Mouse (Mus musculus): ENCODE data around the gene Pde4b. TPM values are rescaled to one million over a fixed set of nuclear protein-coding genes. Genes with fewer than 3 reads are reported as not detected.

Gene Pde4b
- polyA plus RNA-seq, 1 experiment, result 14.3 TPM

DNA sequence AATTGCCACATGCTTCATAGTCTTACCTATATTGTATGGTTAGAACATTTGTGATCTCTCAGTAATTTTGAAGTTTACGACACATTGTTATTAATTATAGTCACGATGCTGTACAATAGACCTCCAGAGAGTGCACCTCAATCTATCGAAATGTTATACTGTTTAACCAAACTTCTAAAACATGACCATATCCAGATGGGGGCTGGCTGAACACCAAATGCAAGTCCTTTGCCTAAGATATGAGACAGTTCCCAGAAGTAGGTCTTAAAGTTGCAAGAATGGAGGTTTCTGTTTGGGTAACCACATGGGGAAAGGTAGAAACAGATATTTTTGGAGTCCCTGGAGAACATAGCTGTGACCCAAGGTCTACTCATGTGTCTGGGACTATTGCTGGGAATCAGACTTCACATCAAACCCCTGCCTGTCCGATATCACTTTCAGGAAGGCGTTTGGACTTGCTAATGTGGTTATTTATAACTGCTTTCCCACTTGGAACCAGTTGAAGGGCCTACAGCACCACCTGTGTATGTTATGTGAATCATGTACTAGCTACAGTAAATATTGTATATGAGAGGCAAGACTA lies 452.3 kb downstream of the Pde4b start:
- no peak for TF ChIP-seq POLR2A (IDR thresholded peaks at IDR 0.05; ENCODE audit: low read depth, low read length)
- TF ChIP-seq CTCF (IDR thresholded peaks at IDR 0.05; ENCODE audit: extremely low read depth, insufficient read depth, insufficient read length, insufficient replicate concordance), result no peak
- no peaks in the 10 kb centered on the region for H3K4me1 ChIP-seq (ENCODE audit: control insufficient read depth, insufficient read depth, insufficient read length)
- WGBS, result 84% methylated on average over 5 of the region's 5 CpGs
- no peaks in the 10 kb centered on the region for H3K36me3 ChIP-seq (ENCODE audit: control insufficient read depth, insufficient read depth, low read length)
- H3K4me3 ChIP-seq (ENCODE audit: extremely low read depth, insufficient read depth, insufficient read length), result no peak overlapping the region
- H3K27ac ChIP-seq (ENCODE audit: insufficient read depth, low read length), result no peak overlapping the region
- DNase-seq (ENCODE audit: low read depth in 1 of 2, low spot score in 2 of 2), result no peak
- H3K27me3 ChIP-seq (ENCODE audit: control insufficient read depth, insufficient read depth, low read length), result no peaks in the 10 kb centered on the region

DNA sequence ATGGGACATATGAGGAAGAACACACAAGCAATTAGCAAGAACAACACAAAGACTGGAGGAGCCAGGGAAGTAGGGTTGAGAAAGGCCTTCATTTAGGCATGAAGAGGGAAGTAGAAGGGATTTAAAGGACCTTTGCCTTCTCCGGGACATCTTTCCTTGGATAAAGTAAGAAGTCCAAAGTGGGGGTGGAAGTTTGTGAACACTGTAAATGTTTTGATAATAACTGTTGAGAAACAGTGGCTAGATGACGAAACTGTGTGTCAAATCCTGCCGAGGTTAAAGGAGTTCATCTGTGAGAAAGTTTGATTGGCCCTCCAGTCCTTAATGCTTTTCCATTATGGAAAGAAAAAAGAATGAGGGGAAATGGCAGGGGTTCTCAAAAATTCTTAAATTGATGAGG lies 455.6 kb downstream of the Pde4b start:
- Histone ChIP-seq H3K36me3 (ENCODE audit: control insufficient read depth, insufficient read depth, low read length) (no peaks in the 10 kb centered on the region), H3K27me3 (ENCODE audit: control insufficient read depth, insufficient read depth, low read length) (no peaks in the 10 kb centered on the region), H3K27ac (ENCODE audit: insufficient read depth, low read length) (no peak overlapping the region), H3K4me3 (ENCODE audit: extremely low read depth, insufficient read depth, insufficient read length) (no peak overlapping the region), H3K4me1 (ENCODE audit: control insufficient read depth, insufficient read depth, insufficient read length) (no peaks in the 10 kb centered on the region)
- 89% methylated on average over 3 of the region's 3 CpGs for WGBS
- TF ChIP-seq POLR2A (IDR thresholded peaks at IDR 0.05; ENCODE audit: low read depth, low read length) (no peak), CTCF (IDR thresholded peaks at IDR 0.05; ENCODE audit: extremely low read depth, insufficient read depth, insufficient read length, insufficient replicate concordance) (no peak)
- no peak for DNase-seq (ENCODE audit: low read depth in 1 of 2, low spot score in 2 of 2)

DNA sequence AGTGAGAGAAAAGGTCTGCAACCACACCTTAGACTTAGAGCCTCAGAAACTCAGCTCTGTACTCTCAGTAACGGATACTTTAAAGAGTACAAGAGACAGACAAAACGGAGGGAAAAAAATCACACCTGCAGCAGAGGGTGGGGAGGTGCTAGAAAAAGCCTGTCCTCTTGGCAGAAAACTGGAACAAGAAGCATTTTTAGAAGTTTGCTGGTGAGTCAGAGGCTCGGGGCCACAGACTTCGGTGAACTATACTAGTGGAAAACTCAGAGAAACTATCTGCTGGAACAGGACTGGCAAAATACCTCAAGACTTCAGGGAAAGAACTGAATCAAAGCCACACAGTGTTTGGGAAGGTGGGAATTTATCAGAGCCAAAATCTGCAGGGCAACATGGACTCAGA lies 457.9 kb downstream of the Pde4b start:
- DNase-seq (ENCODE audit: low read depth in 1 of 2, low spot score in 2 of 2), result no peak
- WGBS, result 80% methylated on average over 4 of the region's 4 CpGs
- H3K4me3 ChIP-seq (ENCODE audit: extremely low read depth, insufficient read depth, insufficient read length), result no peak overlapping the region
- H3K36me3 ChIP-seq (ENCODE audit: control insufficient read depth, insufficient read depth, low read length), result no peaks in the 10 kb centered on the region
- no peak overlapping the region for H3K27ac ChIP-seq (ENCODE audit: insufficient read depth, low read length)
- no peaks in the 10 kb centered on the region for H3K4me1 ChIP-seq (ENCODE audit: control insufficient read depth, insufficient read depth, insufficient read length)
- no peaks in the 10 kb centered on the region for H3K27me3 ChIP-seq (ENCODE audit: control insufficient read depth, insufficient read depth, low read length)
- TF ChIP-seq CTCF (IDR thresholded peaks at IDR 0.05; ENCODE audit: extremely low read depth, insufficient read depth, insufficient read length, insufficient replicate concordance) (no peak), POLR2A (IDR thresholded peaks at IDR 0.05; ENCODE audit: low read depth, low read length) (no peak)

DNA sequence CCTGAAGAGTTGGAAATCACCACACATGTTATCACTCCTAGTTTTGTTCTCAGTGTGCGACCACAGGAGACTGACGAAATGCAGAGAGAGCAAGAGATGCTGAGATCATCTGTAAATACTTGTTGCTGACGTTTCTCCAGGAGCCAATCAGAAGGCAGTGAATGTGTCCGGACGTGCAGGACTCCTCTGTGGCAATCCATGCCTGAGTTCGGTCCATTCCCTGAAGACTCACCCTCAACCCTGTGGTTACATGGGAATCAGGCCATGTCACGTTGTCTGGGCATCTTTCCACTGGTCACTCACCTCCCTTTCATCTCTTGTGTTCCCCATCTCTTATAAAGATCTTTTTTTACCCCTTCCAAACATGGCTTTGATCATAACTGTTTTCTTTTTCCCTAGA lies 468.2 kb downstream of the Pde4b start:
- DNase-seq (ENCODE audit: low read depth in 1 of 2, low spot score in 2 of 2), result no peak
- Histone ChIP-seq H3K4me1 (ENCODE audit: control insufficient read depth, insufficient read depth, insufficient read length) (peaks cover 5% of the 10 kb centered on the region; the same call in 1 of the 2 replicates), H3K4me3 (ENCODE audit: extremely low read depth, insufficient read depth, insufficient read length) (no peak overlapping the region), H3K27ac (ENCODE audit: insufficient read depth, low read length) (no peak overlapping the region), H3K36me3 (ENCODE audit: control insufficient read depth, insufficient read depth, low read length) (no peaks in the 10 kb centered on the region), H3K27me3 (ENCODE audit: control insufficient read depth, insufficient read depth, low read length) (no peaks in the 10 kb centered on the region)
- WGBS, result 85% methylated on average over 7 of the region's 7 CpGs
- TF ChIP-seq POLR2A (IDR thresholded peaks at IDR 0.05; ENCODE audit: low read depth, low read length) (no peak), CTCF (IDR thresholded peaks at IDR 0.05; ENCODE audit: extremely low read depth, insufficient read depth, insufficient read length, insufficient replicate concordance) (no peak)

DNA sequence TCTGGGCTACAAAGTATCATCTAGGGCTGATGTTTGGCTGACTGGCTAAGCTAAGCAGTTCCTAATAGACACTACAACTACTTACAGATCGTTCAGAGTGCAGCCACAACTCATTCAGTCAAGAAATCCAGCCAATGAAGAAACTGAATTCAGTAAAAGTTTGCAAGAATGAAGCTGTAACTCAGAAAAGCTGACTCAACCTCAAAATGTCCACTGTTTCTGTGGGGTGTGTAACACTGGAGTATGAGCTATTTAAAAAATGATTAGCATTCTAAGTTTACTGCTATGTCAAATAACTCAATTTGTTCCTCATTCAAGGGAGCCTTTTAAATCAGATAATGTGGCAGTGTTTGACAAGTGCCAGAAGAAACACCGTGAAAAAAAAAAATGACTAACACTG lies 469.7 kb downstream of the Pde4b start:
- WGBS, result 55% methylated on average over 2 of the region's 2 CpGs
- no peak overlapping the region for H3K4me3 ChIP-seq (ENCODE audit: extremely low read depth, insufficient read depth, insufficient read length)
- no peaks in the 10 kb centered on the region for H3K36me3 ChIP-seq (ENCODE audit: control insufficient read depth, insufficient read depth, low read length)
- no peak for DNase-seq (ENCODE audit: low read depth in 1 of 2, low spot score in 2 of 2)
- no peaks in the 10 kb centered on the region for H3K27me3 ChIP-seq (ENCODE audit: control insufficient read depth, insufficient read depth, low read length)
- peaks cover 5% of the 10 kb centered on the region; the same call in 1 of the 2 replicates for H3K4me1 ChIP-seq (ENCODE audit: control insufficient read depth, insufficient read depth, insufficient read length)
- H3K27ac ChIP-seq (ENCODE audit: insufficient read depth, low read length), result no peak overlapping the region
- TF ChIP-seq CTCF (IDR thresholded peaks at IDR 0.05; ENCODE audit: extremely low read depth, insufficient read depth, insufficient read length, insufficient replicate concordance) (no peak), POLR2A (IDR thresholded peaks at IDR 0.05; ENCODE audit: low read depth, low read length) (no peak)

DNA sequence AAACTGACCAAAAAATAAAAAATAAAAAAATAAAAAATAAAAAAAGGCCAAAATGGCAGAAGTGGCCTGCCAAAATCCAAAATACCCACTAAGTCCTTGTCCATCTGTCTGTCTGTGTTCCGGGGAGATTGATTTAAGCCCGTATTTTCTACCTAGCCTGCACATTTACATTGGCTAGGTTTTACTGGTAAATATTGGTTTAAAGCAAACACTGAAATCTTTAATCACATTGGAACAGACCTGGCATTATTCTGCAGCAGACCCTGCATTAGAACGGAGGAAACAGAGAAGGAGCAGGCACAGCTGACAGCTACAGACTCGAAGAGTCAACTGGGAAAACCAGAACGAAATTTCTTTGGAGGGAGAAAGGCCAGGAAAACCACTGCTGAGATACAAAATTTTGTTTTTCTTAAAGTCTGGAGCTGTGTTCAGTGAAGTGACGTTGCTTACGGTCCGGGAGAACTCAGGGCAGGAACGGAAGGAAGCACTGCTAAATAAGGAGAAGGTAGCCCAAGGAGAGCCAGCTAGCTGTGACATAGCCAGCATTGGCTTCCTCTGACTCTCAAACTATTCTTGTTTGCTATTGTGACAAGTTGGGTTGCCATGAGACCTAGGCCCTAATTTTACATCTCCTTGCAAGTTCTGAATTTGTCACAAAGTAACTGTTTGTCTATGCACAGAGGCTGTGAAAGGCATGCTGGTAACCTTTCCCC lies 470.3 kb downstream of the Pde4b start:
- TF ChIP-seq CTCF (IDR thresholded peaks at IDR 0.05; ENCODE audit: extremely low read depth, insufficient read depth, insufficient read length, insufficient replicate concordance) (no peak), POLR2A (IDR thresholded peaks at IDR 0.05; ENCODE audit: low read depth, low read length) (no peak)
- no peak for DNase-seq (ENCODE audit: low read depth in 1 of 2, low spot score in 2 of 2)

DNA sequence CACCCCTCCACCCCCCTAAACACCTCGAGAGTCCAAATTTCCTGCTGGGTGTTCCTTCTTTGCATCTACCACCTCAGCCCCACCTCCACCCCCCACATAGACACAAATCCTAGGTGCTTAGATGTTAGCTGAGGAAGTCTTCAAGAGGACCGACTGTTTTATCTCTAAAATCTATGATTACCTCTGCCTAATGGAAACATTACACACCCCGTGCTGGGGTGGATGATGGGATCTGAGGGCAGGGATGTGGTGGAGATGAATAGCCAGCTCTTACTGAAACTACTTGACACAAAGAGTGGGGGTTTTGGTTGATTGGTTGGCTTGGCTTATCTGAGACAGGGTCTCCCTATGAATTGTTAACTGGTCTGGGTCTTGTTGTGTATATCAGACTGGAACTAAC lies 471.0 kb downstream of the Pde4b start:
- Histone ChIP-seq H3K36me3 (ENCODE audit: control insufficient read depth, insufficient read depth, low read length) (no peaks in the 10 kb centered on the region), H3K4me3 (ENCODE audit: extremely low read depth, insufficient read depth, insufficient read length) (no peak overlapping the region)
- WGBS, result 23% methylated on average over 3 of the region's 3 CpGs

More for the DNA sequence above, 470.3 kb downstream of the Pde4b start:
- Histone ChIP-seq H3K27ac (ENCODE audit: insufficient read depth, low read length) (no peak overlapping the region), H3K4me1 (ENCODE audit: control insufficient read depth, insufficient read depth, insufficient read length) (peaks cover 5% of the 10 kb centered on the region; the same call in 1 of the 2 replicates), H3K4me3 (ENCODE audit: extremely low read depth, insufficient read depth, insufficient read length) (no peak overlapping the region), H3K27me3 (ENCODE audit: control insufficient read depth, insufficient read depth, low read length) (no peaks in the 10 kb centered on the region), H3K36me3 (ENCODE audit: control insufficient read depth, insufficient read depth, low read length) (no peaks in the 10 kb centered on the region)
- 54% methylated on average over 9 of the region's 9 CpGs for WGBS

More for the DNA sequence above, 471.0 kb downstream of the Pde4b start:
- TF ChIP-seq CTCF (IDR thresholded peaks at IDR 0.05; ENCODE audit: extremely low read depth, insufficient read depth, insufficient read length, insufficient replicate concordance), result no peak
- no peak for TF ChIP-seq POLR2A (IDR thresholded peaks at IDR 0.05; ENCODE audit: low read depth, low read length)
- Histone ChIP-seq H3K4me1 (ENCODE audit: control insufficient read depth, insufficient read depth, insufficient read length) (peaks cover 5% of the 10 kb centered on the region; the same call in 1 of the 2 replicates), H3K27me3 (ENCODE audit: control insufficient read depth, insufficient read depth, low read length) (no peaks in the 10 kb centered on the region), H3K27ac (ENCODE audit: insufficient read depth, low read length) (no peak overlapping the region)
- DNase-seq (ENCODE audit: low read depth in 1 of 2, low spot score in 2 of 2), result no peak

Measured in spleen, adult 2 months (tissue).